Mouse (Mus musculus) heart, embryonic 14.5 days (tissue): ENCODE data around the gene Etv4. TPM values are rescaled to one million over a fixed set of nuclear protein-coding genes. Genes with fewer than 3 reads are reported as not detected.

ENCODE experiments used
- ATAC-seq: fragments of 200-750 bp; cut with Nextera tagmentation; 2 replicates; pipeline ENCODE4 v1.8.0; 2017; ENCODE audit warnings: low read depth, moderate TSS enrichment; ENCODE audit not compliant: insufficient number of reproducible peaks, insufficient read depth, low FRiP score
- H3K27ac ChIP-seq, 2 experiments: fragments of 200-500 bp in 1 of 2; fragments of 300-500 bp in 1 of 2; sonication (generic) in 1 of 2; replicated peaks in 1 of 2; 2 replicates each; pipeline ENCODE4 v1.5.1; 2012 to 2014; ENCODE audit warnings: low read depth in 2 of 2, low read length in 2 of 2, control low read depth in 1 of 2, mild to moderate bottlenecking in 1 of 2, mixed read lengths in 1 of 2; ENCODE audit not compliant: control insufficient read depth in 1 of 2, insufficient read depth in 1 of 2
- H3K27me3 ChIP-seq: fragments of 300-500 bp; sonication (generic); 2 replicates; pipeline ENCODE4 v1.6.1; 2014; ENCODE audit warnings: mild to moderate bottlenecking, low read length, control low read depth; ENCODE audit not compliant: control insufficient read depth, insufficient read depth
- H3K36me3 ChIP-seq: fragments of 300-500 bp; sonication (generic); 2 replicates; pipeline ENCODE4 v1.6.1; 2014; ENCODE audit warnings: mild to moderate bottlenecking, control low read depth, low read length, mixed read lengths; ENCODE audit not compliant: control insufficient read depth, insufficient read depth
- H3K4me1 ChIP-seq, 2 experiments: fragments of 200-500 bp in 1 of 2; fragments of 300-500 bp in 1 of 2; sonication (generic) in 1 of 2; 2 replicates each; pipeline ENCODE4 v1.6.1; 2012 to 2014; ENCODE audit warnings: low read length in 2 of 2, control low read depth in 1 of 2, mixed read lengths in 1 of 2; ENCODE audit not compliant: control insufficient read depth in 2 of 2, insufficient read depth in 2 of 2
- H3K4me2 ChIP-seq: fragments of 300-500 bp; sonication (generic); 2 replicates; pipeline ENCODE4 v1.6.1; 2014; ENCODE audit warnings: mild to moderate bottlenecking, low read length
- H3K4me3 ChIP-seq, 2 experiments: fragments of 200-500 bp in 1 of 2; fragments of 300-500 bp in 1 of 2; sonication (generic) in 1 of 2; 2 replicates each; pipeline ENCODE4 v1.5.1; 2012 to 2014; ENCODE audit warnings: low read length in 2 of 2, mild to moderate bottlenecking in 2 of 2, control low read depth in 1 of 2, low read depth in 1 of 2, moderate library complexity in 1 of 2; ENCODE audit not compliant: control insufficient read depth in 1 of 2, insufficient read depth in 1 of 2
- H3K9ac ChIP-seq: fragments of 300-500 bp; sonication (generic); 2 replicates; pipeline ENCODE4 v1.6.1; 2014; ENCODE audit warnings: mild to moderate bottlenecking, low read length
- H3K9me3 ChIP-seq: fragments of 300-500 bp; sonication (generic); 2 replicates; pipeline ENCODE4 v1.6.1; 2016; ENCODE audit warnings: low read length, control low read depth; ENCODE audit not compliant: control insufficient read depth
- WGBS: fragments of 180-500 bp; shearing (Covaris S2); extraction: QIAGEN DNeasy Blood & Tissue Kit; methylation state at CpG from one replicate; pipeline ENCODE4 v1.1.7; 2014; 5-methylcytosine and 5-hydroxymethylcytosine counted together
- polyA plus RNA-seq: library from polyadenylated mRNA; unstranded; fragments of >200 nt; fragmentation: Nextera tagmentation; extraction: Ambion mirVana; gene quantifications from 2 replicates; pipeline ENCODE4 v1.2.1, GENCODE M21; 2014

Etv4 gene
- polyA plus RNA-seq, 1 experiment from 2014 or later, result 4.0 TPM

DNA sequence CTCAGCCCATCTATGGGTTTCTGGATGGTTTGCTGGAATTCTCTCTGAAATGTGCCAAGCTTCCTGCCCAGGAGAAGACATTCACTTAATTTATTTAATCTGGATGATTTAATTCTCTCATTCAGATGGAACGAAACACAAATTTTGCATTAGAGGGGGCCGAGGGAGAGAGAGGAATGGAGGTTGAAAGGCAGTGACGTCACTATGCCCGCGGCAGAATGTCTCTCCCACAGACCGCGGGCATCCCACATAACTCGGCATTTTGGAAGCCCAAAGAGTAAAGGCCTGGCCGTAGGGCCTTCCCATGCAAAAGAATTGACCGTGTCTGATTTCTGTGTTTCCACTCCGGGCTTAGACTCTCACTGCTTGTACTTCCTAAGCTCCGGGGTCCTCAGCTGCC lies 21.6 kb upstream of the Etv4 start:
- no peak overlapping the region for H3K4me3 ChIP-seq
- no peak overlapping the region for H3K9ac ChIP-seq
- ATAC-seq, result no peak
- no peak overlapping the region for H3K27ac ChIP-seq
- H3K9me3 ChIP-seq, result no peaks in the 10 kb centered on the region
- no peaks in the 10 kb centered on the region for H3K27me3 ChIP-seq
- peak overlapping the region; percentile 23 for H3K4me2 ChIP-seq
- peaks cover 0 to 3% of the 10 kb centered on the region in 2 experiments; a peak in 2 of 4 replicates for H3K4me1 ChIP-seq
- WGBS, result 50% methylated on average over 12 of the region's 12 CpGs
- H3K36me3 ChIP-seq, result no peaks in the 10 kb centered on the region

DNA sequence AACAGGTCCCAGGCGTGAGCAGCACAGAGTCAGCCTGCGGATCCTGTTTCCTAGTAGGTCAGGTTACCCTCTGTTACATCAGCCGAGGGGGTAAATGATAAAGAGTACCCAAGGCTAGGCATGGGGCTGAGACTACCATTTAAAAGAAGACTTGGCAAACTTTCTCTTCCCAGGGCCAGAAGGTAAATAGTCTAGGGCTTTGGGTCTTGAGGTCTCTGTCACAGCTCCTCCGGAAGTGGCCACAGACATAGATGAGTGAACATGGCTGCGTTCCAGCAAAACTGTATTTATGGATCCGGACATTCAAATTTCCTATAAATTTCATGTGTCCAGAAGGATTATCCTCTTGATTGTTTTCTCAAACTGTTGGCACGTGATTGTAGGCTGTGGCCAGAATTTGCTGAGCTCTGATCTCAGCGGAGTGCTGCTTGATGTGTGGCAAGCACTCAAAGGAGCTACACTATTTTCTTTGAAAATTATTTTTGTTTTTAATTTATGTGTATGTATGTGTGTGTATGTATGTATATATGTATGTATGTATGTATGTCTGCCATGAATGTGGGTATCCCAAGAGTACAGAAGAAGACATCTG lies 20.0 kb upstream of the Etv4 start:
- H3K27ac ChIP-seq, result no peak overlapping the region

DNA sequence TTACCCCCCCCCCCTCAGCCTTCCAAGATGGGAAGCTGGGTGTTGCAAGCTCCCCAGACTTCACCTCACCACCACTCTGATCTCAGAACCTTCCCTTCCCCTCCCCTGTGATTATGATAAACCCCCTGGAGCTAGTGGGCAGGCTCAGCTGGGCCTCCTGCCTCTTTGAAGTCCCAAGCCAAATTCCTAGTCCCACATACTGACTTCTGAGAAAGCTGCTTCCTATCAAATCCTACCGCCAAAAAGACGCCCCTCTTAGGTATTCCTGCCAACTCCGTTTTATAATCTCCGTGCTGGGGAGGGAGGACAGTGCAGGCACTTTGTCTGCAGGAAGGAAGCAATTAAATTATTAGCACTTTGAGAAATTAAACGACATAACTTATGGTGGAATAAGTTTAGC lies 16.2 kb upstream of the Etv4 start:
- ATAC-seq, result no peak
- H3K4me2 ChIP-seq, result no peak overlapping the region
- H3K27ac ChIP-seq, result no peak overlapping the region
- H3K4me3 ChIP-seq, result no peak overlapping the region
- no peaks in the 10 kb centered on the region for H3K36me3 ChIP-seq
- no peaks in the 10 kb centered on the region for H3K27me3 ChIP-seq
- H3K4me1 ChIP-seq, result peaks cover 4 to 8% of the 10 kb centered on the region in 2 experiments
- H3K9me3 ChIP-seq, result no peaks in the 10 kb centered on the region
- WGBS, result 7% methylated on average over 5 of the region's 5 CpGs
- H3K9ac ChIP-seq, result no peak overlapping the region

More for the DNA sequence above, 20.0 kb upstream of the Etv4 start:
- no peaks in the 10 kb centered on the region for H3K27me3 ChIP-seq
- no peak for ATAC-seq
- no peaks in the 10 kb centered on the region for H3K9me3 ChIP-seq
- 83% methylated on average over 8 of the region's 8 CpGs for WGBS
- peaks cover 4 to 8% of the 10 kb centered on the region in 2 experiments for H3K4me1 ChIP-seq
- no peaks in the 10 kb centered on the region for H3K36me3 ChIP-seq
- H3K4me2 ChIP-seq, result no peak overlapping the region
- H3K9ac ChIP-seq, result no peak overlapping the region
- no peak overlapping the region for H3K4me3 ChIP-seq

DNA sequence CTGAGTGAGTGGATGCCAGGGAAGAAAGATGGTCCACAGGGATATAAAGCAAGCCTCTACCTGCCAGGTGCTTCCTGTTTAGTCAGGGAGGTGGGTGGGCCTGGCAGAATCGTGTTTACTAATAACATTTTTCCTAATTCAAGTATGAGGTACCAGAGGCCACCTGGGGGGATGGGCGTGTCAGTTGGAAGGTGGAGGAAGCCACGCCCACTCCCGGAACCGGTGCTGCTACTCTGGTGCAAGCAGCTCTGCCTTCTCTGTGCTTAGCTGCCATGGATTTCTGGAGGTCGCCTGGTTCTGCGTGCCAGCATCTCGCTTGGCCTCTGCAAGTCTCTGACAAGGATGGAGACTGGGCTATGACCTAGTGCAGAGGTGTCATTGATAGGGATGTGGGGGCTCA lies 12.9 kb upstream of the Etv4 start:
- H3K36me3 ChIP-seq, result no peaks in the 10 kb centered on the region
- H3K4me2 ChIP-seq, result no peak overlapping the region
- no peak overlapping the region for H3K4me3 ChIP-seq
- no peak overlapping the region for H3K27ac ChIP-seq
- H3K4me1 ChIP-seq, result peaks cover 4 to 8% of the 10 kb centered on the region in 2 experiments
- no peak for ATAC-seq
- no peaks in the 10 kb centered on the region for H3K9me3 ChIP-seq
- no peak overlapping the region for H3K9ac ChIP-seq
- H3K27me3 ChIP-seq, result no peaks in the 10 kb centered on the region
- 43% methylated on average over 8 of the region's 8 CpGs for WGBS

DNA sequence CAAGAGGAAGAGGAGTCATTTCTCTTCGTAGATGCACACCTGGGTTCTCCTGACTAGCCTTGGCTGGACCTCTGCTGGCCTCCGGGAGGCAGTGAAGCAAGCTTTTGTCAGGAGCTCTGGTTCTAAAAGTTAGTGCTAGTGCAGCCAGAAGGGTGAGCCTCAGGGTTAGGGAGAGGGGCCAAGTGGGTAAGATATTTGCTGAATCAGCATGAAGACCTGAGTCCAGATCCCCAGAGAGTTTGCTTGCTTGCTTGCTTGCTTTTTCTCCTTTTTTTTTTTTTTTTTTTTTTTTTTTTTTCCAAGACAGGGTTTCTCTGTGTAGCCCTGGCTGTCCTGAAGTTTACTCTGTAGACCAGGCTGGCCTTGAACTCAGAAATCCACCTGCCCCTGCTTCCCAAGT lies 12.2 kb upstream of the Etv4 start:
- 79% methylated on average over 2 of the region's 2 CpGs for WGBS
- Histone ChIP-seq H3K4me2 (no peak overlapping the region), H3K27me3 (no peaks in the 10 kb centered on the region), H3K4me1 (peaks cover 4 to 8% of the 10 kb centered on the region in 2 experiments), H3K9me3 (no peaks in the 10 kb centered on the region), H3K27ac (no peak overlapping the region), H3K9ac (no peak overlapping the region), H3K4me3 (no peak overlapping the region), H3K36me3 (no peaks in the 10 kb centered on the region)
- ATAC-seq, result no peak

DNA sequence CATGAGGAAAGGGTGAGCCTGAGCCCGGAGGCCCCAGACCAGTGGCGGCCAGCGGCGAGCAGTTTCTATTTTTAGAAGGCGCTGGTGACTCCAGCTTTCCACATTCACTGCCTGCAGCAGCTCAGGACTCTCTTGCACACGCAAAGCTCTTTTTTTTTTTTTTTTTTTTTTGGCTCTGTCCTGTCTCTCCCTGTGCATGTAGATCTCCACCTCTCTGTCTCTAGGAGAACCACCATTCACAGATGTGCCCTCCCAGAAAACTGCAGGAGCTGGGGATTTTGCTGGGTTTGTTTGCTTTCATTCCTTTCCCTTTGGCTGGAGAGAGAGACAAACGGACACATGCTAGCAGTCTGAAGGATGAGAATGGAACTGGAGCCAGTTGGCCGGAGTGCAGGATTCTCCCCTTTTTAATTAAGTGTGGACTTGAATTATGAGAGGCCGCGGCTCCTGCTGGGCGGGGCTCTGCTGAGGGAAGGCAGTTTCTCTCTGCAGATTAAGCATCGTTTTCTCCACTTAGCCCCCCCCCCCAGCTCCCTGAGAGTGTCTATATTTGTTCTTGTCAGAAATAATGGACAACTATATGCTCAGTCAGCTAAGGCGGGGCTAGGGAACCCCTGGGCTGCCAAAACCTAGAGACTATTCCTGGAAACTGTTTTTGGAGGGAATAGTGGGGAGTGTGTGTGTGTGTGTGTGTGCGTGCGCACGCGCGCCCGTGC lies 5.8 kb upstream of the Etv4 start:
- WGBS, result 18% methylated on average over 19 of the region's 19 CpGs
- Histone ChIP-seq H3K4me2 (peak overlapping the region; percentile 67), H3K4me1 (peaks cover 14 to 22% of the 10 kb centered on the region in 2 experiments), H3K27ac (peak overlapping the region; percentile 96 to 99), H3K4me3 (peak overlapping the region; percentile 18 to 28), H3K9me3 (no peaks in the 10 kb centered on the region), H3K36me3 (no peaks in the 10 kb centered on the region), H3K27me3 (peaks cover 15% of the 10 kb centered on the region), H3K9ac (peak overlapping the region; percentile 67)
- peak; percentile 62 for ATAC-seq

DNA sequence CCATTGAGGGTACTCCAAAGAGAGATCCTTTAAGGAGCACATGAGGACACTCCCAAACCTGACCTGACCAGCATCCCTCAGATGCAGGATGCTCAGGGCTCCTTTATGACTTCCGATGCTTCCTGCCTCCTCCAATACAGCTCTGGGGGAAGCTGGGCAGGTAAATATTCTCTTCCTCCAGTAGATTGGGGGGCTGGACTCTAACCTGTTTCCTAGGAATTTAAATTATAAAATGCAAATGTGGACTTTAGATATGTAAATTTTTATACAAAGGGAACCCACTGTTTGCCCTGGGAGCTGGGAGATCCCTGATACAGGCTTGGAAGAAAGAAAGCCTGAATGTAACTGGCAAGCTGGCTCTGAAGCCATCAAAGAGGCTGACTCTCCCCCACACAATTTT lies 2.3 kb upstream of the Etv4 start:
- Histone ChIP-seq H3K27ac (no peak overlapping the region), H3K27me3 (peaks cover 43% of the 10 kb centered on the region), H3K9me3 (no peaks in the 10 kb centered on the region), H3K36me3 (no peaks in the 10 kb centered on the region), H3K9ac (no peak overlapping the region), H3K4me3 (no peak overlapping the region), H3K4me2 (no peak overlapping the region), H3K4me1 (peaks cover 23 to 33% of the 10 kb centered on the region in 2 experiments)
- 87% methylated on average over 1 of the region's 1 CpGs for WGBS
- ATAC-seq, result no peak
